Mouse (Mus musculus) small intestine, adult 2 months (tissue): Measurements from ENCODE around the gene Grid2ip.

Experiments
- CTCF ChIP-seq: fragments of 200-500 bp; IDR thresholded peaks from 2 replicates; pipeline ENCODE4 v1.5.1; 2012; ENCODE audit warnings: low read depth, mild to moderate bottlenecking, control low read depth, inconsistent platforms, low read length, moderate library complexity, mixed read lengths; ENCODE audit not compliant: insufficient replicate concordance, insufficient read length; ENCODE audit errors: extremely low read depth
- POLR2A ChIP-seq: fragments of 200-500 bp; IDR thresholded peaks from 2 replicates; pipeline ENCODE4 v1.6.1; 2012; ENCODE audit warnings: low read depth, mild to moderate bottlenecking, control low read depth, inconsistent platforms, low read length, moderate library complexity

- TF ChIP-seq CTCF (no peak), POLR2A (no peak)
Observed at GRCm38 (mm10) chr5:143386797-143387621, 29.9 kb downstream of the Grid2ip start.
